Mouse (Mus musculus) lung, adult 2 months (tissue): ENCODE results near the gene E130308A19Rik.

ENCODE experiments used
- CTCF ChIP-seq: fragments of 200-500 bp; IDR thresholded peaks from 2 replicates; pipeline ENCODE4 v1.5.1; 2011; ENCODE audit warnings: mild to moderate bottlenecking, low read length, control low read depth; ENCODE audit not compliant: insufficient read depth
- POLR2A ChIP-seq: fragments of 200-500 bp; IDR thresholded peaks from 2 replicates; pipeline ENCODE4 v1.6.1; 2011; ENCODE audit warnings: low read depth, mild to moderate bottlenecking, control low read depth, low read length, borderline replicate concordance; ENCODE audit errors: extremely low read depth

DNA sequence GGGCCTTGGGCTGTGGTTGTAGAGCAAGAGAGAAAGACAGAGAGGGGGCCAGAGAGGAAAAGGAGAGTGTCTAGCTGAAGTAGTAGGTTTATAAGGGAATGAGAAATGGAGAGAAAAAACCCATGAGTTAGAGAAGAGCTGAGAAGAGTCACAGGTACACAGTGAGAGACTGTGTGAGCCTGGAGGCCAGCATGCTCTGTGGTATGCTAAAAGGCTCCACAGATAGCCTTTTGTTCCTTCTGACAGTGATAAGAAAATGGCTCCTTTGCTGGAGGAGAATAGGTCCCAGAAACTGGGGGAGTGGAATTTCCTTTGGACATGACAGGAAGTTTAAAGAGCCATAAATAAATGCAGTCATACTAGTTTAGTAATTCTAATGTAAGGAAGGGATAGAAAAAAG is 13.2 kb downstream of the E130308A19Rik start:
- no peak for TF ChIP-seq CTCF
- no peak for TF ChIP-seq POLR2A
